Mouse (Mus musculus) MEL (cell line): ENCODE measurements around the gene Dydc2.

Experiments used
- CHD2 ChIP-seq: IDR thresholded peaks from 2 replicates; pipeline ENCODE4 v1.6.1; 2011; ENCODE audit warnings: low read length, improper control_type of control experiment
- CTCF ChIP-seq, 3 experiments: IDR thresholded peaks in 2 of 3; conservative IDR thresholded peaks in 1 of 3; 2 replicates each; pipeline ENCODE4 v1.5.1; 2011 to 2012; ENCODE audit warnings: low read length in 3 of 3, low read depth in 2 of 3, mild to moderate bottlenecking in 2 of 3, improper control_type of control experiment in 1 of 3, inconsistent platforms in 1 of 3, mixed read lengths in 1 of 3, moderate library complexity in 1 of 3; ENCODE audit not compliant: control insufficient read depth in 1 of 3, insufficient read depth in 1 of 3, poor library complexity in 1 of 3, severe bottlenecking in 1 of 3
- ETS1 ChIP-seq: IDR thresholded peaks from 2 replicates; pipeline ENCODE4 v1.6.1; 2012; ENCODE audit warnings: low read depth, mild to moderate bottlenecking, inconsistent platforms, low read length, improper control_type of control experiment, moderate library complexity
- MAX ChIP-seq: IDR thresholded peaks from 2 replicates; pipeline ENCODE4 v1.6.1; 2011; ENCODE audit warnings: low read length, improper control_type of control experiment
- MYB ChIP-seq: IDR thresholded peaks from 2 replicates; pipeline ENCODE4 v1.6.1; 2011; ENCODE audit warnings: mild to moderate bottlenecking, low read depth, low read length, improper control_type of control experiment
- POLR2A ChIP-seq, 2 experiments: IDR thresholded peaks; 2 replicates each; pipeline ENCODE4 v1.6.1; 2011 to 2012; ENCODE audit warnings: low read length in 2 of 2, mild to moderate bottlenecking in 2 of 2, control low read depth in 1 of 2, improper control_type of control experiment in 1 of 2, low read depth in 1 of 2, moderate library complexity in 1 of 2; ENCODE audit not compliant: control insufficient read depth in 1 of 2, insufficient read depth in 1 of 2, poor library complexity in 1 of 2
- POLR2AphosphoS2 ChIP-seq: IDR thresholded peaks from 2 replicates; pipeline ENCODE4 v1.6.1; 2011; ENCODE audit warnings: low read length, improper control_type of control experiment
- TCF12 ChIP-seq: IDR thresholded peaks from 2 replicates; pipeline ENCODE4 v1.6.1; 2014; ENCODE audit warnings: low read depth, mild to moderate bottlenecking, inconsistent platforms, low read length, improper control_type of control experiment, moderate library complexity
- ZMIZ1 ChIP-seq: IDR thresholded peaks from 2 replicates; pipeline ENCODE4 v1.6.1; 2012; ENCODE audit warnings: low read depth, mild to moderate bottlenecking, inconsistent platforms, low read length, improper control_type of control experiment, moderate library complexity

- TF ChIP-seq MAX (no peak), ZMIZ1 (no peak), POLR2A (IDR thresholded peaks at IDR 0.05; ENCODE audit: control insufficient read depth in 1 of 2, insufficient read depth in 1 of 2, low read depth in 1 of 2, low read length in 2 of 2, poor library complexity in 1 of 2) (no peak), POLR2AphosphoS2 (no peak), CHD2 (no peak), TCF12 (no peak), ETS1 (no peak), MYB (no peak), CTCF (IDR thresholded peaks at IDR 0.05 in 2 of 3, conservative IDR thresholded peaks at IDR 0.05 in 1 of 3; ENCODE audit: control insufficient read depth in 1 of 3, insufficient read depth in 1 of 3, low read depth in 2 of 3, low read length in 3 of 3, poor library complexity in 1 of 3, severe bottlenecking in 1 of 3) (no peak)
These were observed 62.7 kb downstream of the Dydc2 start for GRCm38 (mm10) chr14:41006263-41006662.
